Comparison of ENCODE assay signal across 22 mouse cellular contexts in genomic region chr16:97882891-97883290, GRCm38 (mm10). TPM values are rescaled to one million over a fixed set of nuclear protein-coding genes. Genes with fewer than 3 reads are reported as not detected.
DNase-seq lines count a peak whose midpoint lies in the region; ATAC-seq lines count a peak whose summit lies in the region.
"Had no signal": no experiment of that assay in that cellular context is flagged by ENCODE, and none has a peak within 500 bp of the region (broad histone marks: within the 10 kb centered on the region; RNA-seq: fewer than 3 reads in every experiment).

No protein-coding gene starts in this region.

- H3K9ac ChIP-seq in kidney, embryonic 16.5 days (replicated peaks; ENCODE audit: low read length): no peak overlapping the region
- H3K9ac ChIP-seq: embryonic facial prominence, embryonic 12.5 days; embryonic facial prominence, embryonic 15.5 days; forebrain, postnatal 0 days; hindbrain, embryonic 12.5 days; hindbrain, embryonic 15.5 days had no signal

- no peaks in the 10 kb centered on the region for H3K9me3 ChIP-seq in kidney, embryonic 16.5 days (ENCODE audit: low read length)
- H3K9me3 ChIP-seq: embryonic facial prominence, embryonic 12.5 days; embryonic facial prominence, embryonic 15.5 days; hindbrain, embryonic 12.5 days; hindbrain, embryonic 15.5 days had no signal

- no peak overlapping the region for H3K4me2 ChIP-seq in kidney, embryonic 16.5 days (replicated peaks; ENCODE audit: low read depth, low read length)
- H3K4me2 ChIP-seq: embryonic facial prominence, embryonic 12.5 days; embryonic facial prominence, embryonic 15.5 days; heart, embryonic 11.5 days; hindbrain, embryonic 12.5 days; hindbrain, embryonic 15.5 days had no signal

- no peak overlapping the region for H3K4me3 ChIP-seq in kidney, embryonic 16.5 days (ENCODE audit: low read length)
- H3K4me3 ChIP-seq: embryonic facial prominence, embryonic 12.5 days; embryonic facial prominence, embryonic 15.5 days; hindbrain, embryonic 12.5 days; hindbrain, embryonic 15.5 days had no signal

- peak; percentile 14 for DNase-seq in kidney, adult 18-20 months
- DNase-seq in kidney, adult 9 months: peak; percentile 61
- DNase-seq in kidney, postnatal 4 days: no peak
- DNase-seq in kidney, postnatal 25 days: peak; percentile 28 to 51
- no peak for DNase-seq in thymus, postnatal 0 days (ENCODE audit: low spot score)
- DNase-seq: adrenal gland, adult 2 months; adrenal gland, postnatal 14 days; cerebellum, adult 11 months; cerebellum, adult 2 months; cerebellum, adult 9-11 months; cerebellum, postnatal 25 days; forebrain, postnatal 0 days; gastrocnemius, postnatal 14 days; heart, adult 11 months had no signal

- H3K36me3 ChIP-seq in kidney, embryonic 16.5 days (ENCODE audit: insufficient read depth, low read length): peaks cover 9% of the 10 kb centered on the region
- H3K36me3 ChIP-seq: embryonic facial prominence, embryonic 12.5 days; hindbrain, embryonic 12.5 days had no signal

- H3K27ac ChIP-seq in kidney, embryonic 16.5 days (ENCODE audit: low read length): no peak overlapping the region
- H3K27ac ChIP-seq: embryonic facial prominence, embryonic 12.5 days; embryonic facial prominence, embryonic 15.5 days; hindbrain, embryonic 12.5 days; hindbrain, embryonic 15.5 days had no signal

- no peaks in the 10 kb centered on the region for H3K4me1 ChIP-seq in kidney, embryonic 16.5 days (ENCODE audit: insufficient read depth, low read length)
- H3K4me1 ChIP-seq: embryonic facial prominence, embryonic 12.5 days; embryonic facial prominence, embryonic 15.5 days; hindbrain, embryonic 12.5 days; hindbrain, embryonic 15.5 days had no signal

- no peak for ATAC-seq in kidney, embryonic 16.5 days (ENCODE audit: low FRiP score, low TSS enrichment)
- ATAC-seq: CD4-positive, CD25-positive, alpha-beta regulatory T cell, adult 4 months; forebrain, embryonic 14.5 days; forebrain, postnatal 0 days had no signal

- no peaks in the 10 kb centered on the region for H3K27me3 ChIP-seq in kidney, embryonic 16.5 days (ENCODE audit: insufficient read depth, low read length)
- H3K27me3 ChIP-seq: embryonic facial prominence, embryonic 12.5 days; embryonic facial prominence, embryonic 15.5 days; hindbrain, embryonic 12.5 days; hindbrain, embryonic 15.5 days had no signal

RNA-seq across cellular contexts. Expression of gene Prdm15, which starts 31.2 kb away (rescaled TPM):
- 11.8 and 11.9 TPM in 2 replicates for polyA plus RNA-seq in kidney, embryonic 16.5 days (2015; fragmentation: Nextera tagmentation; extraction: Ambion mirVana)
- 6.2 and 7.4 TPM in 2 replicates for polyA plus RNA-seq in thymus, postnatal 0 days (2015; fragmentation: Nextera tagmentation; extraction: Ambion mirVana)

Comparison
In these comparisons a context has a peak if more than half of its experiments do, and no peak if none do; other contexts are left out.
1. DNase-seq: peak in kidney, adult 18-20 months (single experiment), kidney, adult 9 months (single experiment) and kidney, postnatal 25 days (2 of 2); none in kidney, postnatal 4 days (0 of 2) and thymus, postnatal 0 days (single experiment).